Mouse (Mus musculus) MEL (cell line): ENCODE data around the gene Dll1. TPM values are rescaled to one million over a fixed set of nuclear protein-coding genes. Genes with fewer than 3 reads are reported as not detected.

Experiments
- DNase-seq: peaks from one replicate; pipeline ENCODE4 v3.0.0; 2011; ENCODE audit warnings: low read depth, low spot score
- H3K27ac ChIP-seq: 2 replicates; pipeline ENCODE4 v1.5.1; 2012; ENCODE audit warnings: low read depth, mild to moderate bottlenecking, control low read depth, low read length, moderate library complexity; ENCODE audit not compliant: control insufficient read depth
- H3K27me3 ChIP-seq, 2 experiments: fragments of 150-350 bp in 1 of 2; sonication (generic) in 1 of 2; 2 replicates each; pipeline ENCODE4 v1.6.1; 2012; ENCODE audit warnings: low read length in 2 of 2, mild to moderate bottlenecking in 2 of 2, improper control_type of control experiment in 1 of 2, moderate library complexity in 1 of 2; ENCODE audit not compliant: insufficient read depth in 2 of 2, control insufficient read depth in 1 of 2
- H3K36me3 ChIP-seq, 2 experiments: 2 replicates each; pipeline ENCODE4 v1.6.1; 2012 to 2014; ENCODE audit warnings: low read length in 2 of 2, improper control_type of control experiment in 1 of 2, inconsistent platforms in 1 of 2, mild to moderate bottlenecking in 1 of 2; ENCODE audit not compliant: insufficient read depth in 2 of 2, control insufficient read depth in 1 of 2
- H3K4me1 ChIP-seq, 2 experiments: fragments of 150-350 bp in 1 of 2; sonication (generic) in 1 of 2; 2 replicates each; pipeline ENCODE4 v1.6.1; 2012; ENCODE audit warnings: low read length in 2 of 2, improper control_type of control experiment in 1 of 2, mild to moderate bottlenecking in 1 of 2; ENCODE audit not compliant: insufficient read depth in 2 of 2, control insufficient read depth in 1 of 2
- H3K4me3 ChIP-seq, 2 experiments: fragments of 150-350 bp in 1 of 2; sonication (generic) in 1 of 2; 2 replicates each; pipeline ENCODE4 v1.5.1; 2012; ENCODE audit warnings: low read depth in 2 of 2, low read length in 2 of 2, mild to moderate bottlenecking in 2 of 2, moderate library complexity in 2 of 2, control low read depth in 1 of 2, improper control_type of control experiment in 1 of 2; ENCODE audit not compliant: control insufficient read depth in 1 of 2, insufficient read depth in 1 of 2
- H3K79me2 ChIP-seq: 2 replicates; pipeline ENCODE4 v1.6.1; 2012; ENCODE audit warnings: mild to moderate bottlenecking, low read length, moderate library complexity; ENCODE audit not compliant: control insufficient read depth, poor library complexity, insufficient read depth
- H3K9ac ChIP-seq: 2 replicates; pipeline ENCODE4 v1.6.1; 2012; ENCODE audit warnings: low read depth, mild to moderate bottlenecking, control low read depth, low read length, moderate library complexity; ENCODE audit not compliant: control insufficient read depth, poor library complexity, severe bottlenecking
- H3K9me3 ChIP-seq: fragments of 150-350 bp; sonication (generic); replicated peaks from 2 replicates; pipeline ENCODE4 v1.6.1; 2012; ENCODE audit warnings: mild to moderate bottlenecking, low read length, improper control_type of control experiment, moderate library complexity; ENCODE audit not compliant: insufficient read depth
- BHLHE40 ChIP-seq: IDR thresholded peaks from 2 replicates; pipeline ENCODE4 v1.6.1; 2012; ENCODE audit warnings: low read depth, mild to moderate bottlenecking, inconsistent platforms, low read length, improper control_type of control experiment, borderline replicate concordance
- CHD1 ChIP-seq: IDR thresholded peaks from 2 replicates; pipeline ENCODE4 v1.6.1; 2012; ENCODE audit warnings: low read depth, mild to moderate bottlenecking, inconsistent platforms, low read length, improper control_type of control experiment
- CHD2 ChIP-seq: IDR thresholded peaks from 2 replicates; pipeline ENCODE4 v1.6.1; 2011; ENCODE audit warnings: low read length, improper control_type of control experiment
- CTCF ChIP-seq, 3 experiments: IDR thresholded peaks in 2 of 3; conservative IDR thresholded peaks in 1 of 3; 2 replicates each; pipeline ENCODE4 v1.5.1; 2011 to 2012; ENCODE audit warnings: low read length in 3 of 3, low read depth in 2 of 3, mild to moderate bottlenecking in 2 of 3, improper control_type of control experiment in 1 of 3, inconsistent platforms in 1 of 3, mixed read lengths in 1 of 3, moderate library complexity in 1 of 3; ENCODE audit not compliant: control insufficient read depth in 1 of 3, insufficient read depth in 1 of 3, poor library complexity in 1 of 3, severe bottlenecking in 1 of 3
- E2F4 ChIP-seq: IDR thresholded peaks from 2 replicates; pipeline ENCODE4 v1.6.1; 2011; ENCODE audit warnings: low read depth, low read length, improper control_type of control experiment, borderline replicate concordance
- EP300 ChIP-seq, 2 experiments: IDR thresholded peaks; 2 replicates each; pipeline ENCODE4 v1.6.1; 2011; ENCODE audit warnings: improper control_type of control experiment in 2 of 2, low read length in 2 of 2, low read depth in 1 of 2, mild to moderate bottlenecking in 1 of 2
- ETS1 ChIP-seq: IDR thresholded peaks from 2 replicates; pipeline ENCODE4 v1.6.1; 2012; ENCODE audit warnings: low read depth, mild to moderate bottlenecking, inconsistent platforms, low read length, improper control_type of control experiment, moderate library complexity
- GABPA ChIP-seq: IDR thresholded peaks from 2 replicates; pipeline ENCODE4 v1.6.1; 2012; ENCODE audit warnings: low read depth, mild to moderate bottlenecking, inconsistent platforms, low read length, improper control_type of control experiment, moderate library complexity
- GATA1 ChIP-seq: IDR thresholded peaks from 2 replicates; pipeline ENCODE4 v1.6.1; 2011; ENCODE audit warnings: low read depth, low read length, improper control_type of control experiment
- JUND ChIP-seq: IDR thresholded peaks from 2 replicates; pipeline ENCODE4 v1.6.1; 2011; ENCODE audit warnings: low read depth, mild to moderate bottlenecking, improper control_type of control experiment, low read length
- KAT2A ChIP-seq: conservative IDR thresholded peaks from 2 replicates; pipeline ENCODE4 v1.6.1; 2012; ENCODE audit warnings: low read depth, low read length, improper control_type of control experiment, inconsistent platforms
- MAFK ChIP-seq: IDR thresholded peaks from 2 replicates; pipeline ENCODE4 v1.6.1; 2011; ENCODE audit warnings: low read depth, mild to moderate bottlenecking, low read length, improper control_type of control experiment, borderline replicate concordance
- MAX ChIP-seq: IDR thresholded peaks from 2 replicates; pipeline ENCODE4 v1.6.1; 2011; ENCODE audit warnings: low read length, improper control_type of control experiment
- MAZ ChIP-seq: IDR thresholded peaks from 2 replicates; pipeline ENCODE4 v1.6.1; 2012; ENCODE audit warnings: low read depth, mild to moderate bottlenecking, inconsistent platforms, low read length, improper control_type of control experiment
- MEF2A ChIP-seq: IDR thresholded peaks from 2 replicates; pipeline ENCODE4 v1.6.1; 2014; ENCODE audit warnings: low read depth, mild to moderate bottlenecking, inconsistent platforms, low read length, improper control_type of control experiment; ENCODE audit not compliant: poor library complexity, insufficient replicate concordance, severe bottlenecking; ENCODE audit errors: extremely low read depth
- MXI1 ChIP-seq: IDR thresholded peaks from 2 replicates; pipeline ENCODE4 v1.6.1; 2011; ENCODE audit warnings: mild to moderate bottlenecking, low read depth, low read length, improper control_type of control experiment
- MYB ChIP-seq: IDR thresholded peaks from 2 replicates; pipeline ENCODE4 v1.6.1; 2011; ENCODE audit warnings: mild to moderate bottlenecking, low read depth, low read length, improper control_type of control experiment
- MYC ChIP-seq: IDR thresholded peaks from 2 replicates; pipeline ENCODE4 v1.6.1; 2011; ENCODE audit warnings: low read depth, mild to moderate bottlenecking, low read length, improper control_type of control experiment, moderate library complexity
- NELFE ChIP-seq: IDR thresholded peaks from 2 replicates; pipeline ENCODE4 v1.6.1; 2011; ENCODE audit warnings: low read depth, low read length, improper control_type of control experiment
- NRF1 ChIP-seq: IDR thresholded peaks from 2 replicates; pipeline ENCODE4 v1.6.1; 2014; ENCODE audit warnings: low read depth, mild to moderate bottlenecking, inconsistent platforms, low read length, improper control_type of control experiment, moderate library complexity; ENCODE audit not compliant: poor library complexity, insufficient read depth, severe bottlenecking
- POLR2A ChIP-seq, 2 experiments: IDR thresholded peaks; 2 replicates each; pipeline ENCODE4 v1.6.1; 2011 to 2012; ENCODE audit warnings: low read length in 2 of 2, mild to moderate bottlenecking in 2 of 2, control low read depth in 1 of 2, improper control_type of control experiment in 1 of 2, low read depth in 1 of 2, moderate library complexity in 1 of 2; ENCODE audit not compliant: control insufficient read depth in 1 of 2, insufficient read depth in 1 of 2, poor library complexity in 1 of 2
- POLR2AphosphoS2 ChIP-seq: IDR thresholded peaks from 2 replicates; pipeline ENCODE4 v1.6.1; 2011; ENCODE audit warnings: low read length, improper control_type of control experiment
- POLR2AphosphoS5 ChIP-seq: IDR thresholded peaks from 2 replicates; pipeline ENCODE4 v1.6.1; 2012; ENCODE audit warnings: low read depth, borderline replicate concordance, mild to moderate bottlenecking, inconsistent platforms, low read length, moderate library complexity, mixed read lengths
- RAD21 ChIP-seq: IDR thresholded peaks from 2 replicates; pipeline ENCODE4 v1.6.1; 2011; ENCODE audit warnings: mild to moderate bottlenecking, low read depth, low read length, improper control_type of control experiment
- RCOR1 ChIP-seq: IDR thresholded peaks from 2 replicates; pipeline ENCODE4 v1.6.1; 2012; ENCODE audit warnings: low read depth, mild to moderate bottlenecking, inconsistent platforms, low read length, improper control_type of control experiment
- SIN3A ChIP-seq: IDR thresholded peaks from 2 replicates; pipeline ENCODE4 v1.6.1; 2012; ENCODE audit warnings: low read length, improper control_type of control experiment, inconsistent platforms
- SMC3 ChIP-seq: IDR thresholded peaks from 2 replicates; pipeline ENCODE4 v1.6.1; 2011; ENCODE audit warnings: low read depth, low read length, improper control_type of control experiment
- TAL1 ChIP-seq: IDR thresholded peaks from 2 replicates; pipeline ENCODE4 v1.6.1; 2012; ENCODE audit warnings: mild to moderate bottlenecking, inconsistent platforms, low read length, moderate library complexity, mixed read lengths
- TBP ChIP-seq: IDR thresholded peaks from 2 replicates; pipeline ENCODE4 v1.8.0; 2011; ENCODE audit warnings: low read depth, low read length, improper control_type of control experiment
- TCF12 ChIP-seq: IDR thresholded peaks from 2 replicates; pipeline ENCODE4 v1.6.1; 2014; ENCODE audit warnings: low read depth, mild to moderate bottlenecking, inconsistent platforms, low read length, improper control_type of control experiment, moderate library complexity
- UBTF ChIP-seq: IDR thresholded peaks from 2 replicates; pipeline ENCODE4 v1.6.1; 2012; ENCODE audit warnings: low read depth, mild to moderate bottlenecking, inconsistent platforms, low read length, improper control_type of control experiment, moderate library complexity, borderline replicate concordance; ENCODE audit not compliant: insufficient read depth
- USF1 ChIP-seq: IDR thresholded peaks from 2 replicates; pipeline ENCODE4 v1.6.1; 2014; ENCODE audit warnings: low read depth, mild to moderate bottlenecking, inconsistent platforms, low read length, improper control_type of control experiment, moderate library complexity
- USF2 ChIP-seq, 2 experiments: IDR thresholded peaks; 2 replicates each; pipeline ENCODE4 v1.6.1; 2011 to 2012; ENCODE audit warnings: improper control_type of control experiment in 2 of 2, low read length in 2 of 2, borderline replicate concordance in 1 of 2, inconsistent platforms in 1 of 2, low read depth in 1 of 2, mild to moderate bottlenecking in 1 of 2; ENCODE audit not compliant: insufficient read depth in 1 of 2
- ZC3H11A ChIP-seq: IDR thresholded peaks from 2 replicates; pipeline ENCODE4 v1.6.1; 2012; ENCODE audit warnings: low read depth, mild to moderate bottlenecking, inconsistent platforms, low read length, improper control_type of control experiment
- ZKSCAN1 ChIP-seq: IDR thresholded peaks from 2 replicates; pipeline ENCODE4 v1.6.1; 2012; ENCODE audit warnings: low read depth, mild to moderate bottlenecking, inconsistent platforms, low read length, improper control_type of control experiment, moderate library complexity
- ZNF384 ChIP-seq: IDR thresholded peaks from 2 replicates; pipeline ENCODE4 v1.6.1; 2012; ENCODE audit warnings: low read depth, mild to moderate bottlenecking, inconsistent platforms, low read length, improper control_type of control experiment
- polyA plus RNA-seq, 2 experiments: library from polyadenylated mRNA; stranded (reverse) in 1 of 2; unstranded in 1 of 2; fragments of >175 nt in 1 of 2; fragments of >200 nt in 1 of 2; gene quantifications; 2 replicates each; pipeline versions ENCODE4 v1.2.1 to v1.2.4; 2012; ENCODE audit warnings: low replicate concordance in 2 of 2, low read depth in 1 of 2; ENCODE audit not compliant: insufficient read length in 2 of 2, insufficient read depth in 1 of 2, missing spikeins in 1 of 2
- total RNA-seq: library from RNA; depleted of rRNA; stranded (reverse); fragments of 300-350 nt; gene quantifications from 2 replicates; pipeline ENCODE4 v1.2.3, GENCODE M21; 2012

Dll1 gene
- total and polyA plus RNA-seq, 3 experiments, result not detected

GRCm38 (mm10) chr17:15395997-15396675 is 19.5 kb upstream of the Dll1 start, which contains the start of gene Fam120b:
Gene Fam120b, plus strand, starts transcription at chr17:15396202.
- Histone ChIP-seq H3K27ac (peak within 1 kb of the TSS; percentile 41), H3K36me3 (peaks cover 0 to 7% of the 10 kb centered on the region in 2 experiments; a peak in 2 of 4 replicates), H3K79me2 (peaks cover 11% of the 10 kb centered on the region), H3K27me3 (peaks cover 2% of the 10 kb centered on the region in 2 experiments; a peak in 1 of 4 replicates), H3K9ac (peak within 1 kb of the TSS; percentile 71), H3K4me3 (peak within 1 kb of the TSS; percentile 80 to 91), H3K4me1 (peaks cover 2 to 9% of the 10 kb centered on the region in 2 experiments), H3K9me3 (no peaks in the 10 kb centered on the region)
- peak; percentile 98 for DNase-seq
- TF ChIP-seq USF2 (IDR thresholded peaks at IDR 0.05; ENCODE audit: borderline replicate concordance in 1 of 2, insufficient read depth in 1 of 2, low read depth in 1 of 2, low read length in 2 of 2) (no peak), SIN3A (peak; percentile 99), POLR2A (IDR thresholded peaks at IDR 0.05; ENCODE audit: control insufficient read depth in 1 of 2, insufficient read depth in 1 of 2, low read depth in 1 of 2, low read length in 2 of 2, poor library complexity in 1 of 2) (peak; percentile 62 to 82; a peak in 3 of 4 replicates), ZC3H11A (no peak), NELFE (peak; percentile 78), MAFK (no peak), ZKSCAN1 (no peak), KAT2A (peak; percentile 56), RCOR1 (peak; percentile 45), JUND (no peak), MAZ (peak; percentile 48; the same call in 1 of the 2 replicates), CHD2 (no peak), ZNF384 (no peak), MXI1 (peak; percentile 92), POLR2AphosphoS2 (peak; percentile 60; the same call in 1 of the 2 replicates), MEF2A (no peak), USF1 (no peak), POLR2AphosphoS5 (no peak), E2F4 (no peak), GABPA (no peak), BHLHE40 (no peak), RAD21 (no peak), MYC (no peak; the same call in 1 of the 2 replicates), GATA1 (no peak), EP300 (IDR thresholded peaks at IDR 0.05; ENCODE audit: low read depth in 1 of 2, low read length in 2 of 2) (no peak), TCF12 (0 out of 2 replicates have a peak, but pooled peaks have one; percentile 38), TAL1 (no peak), CHD1 (no peak), MAX (peak; percentile 76), TBP (peak; percentile 72), NRF1 (peak; percentile 85), SMC3 (no peak), CTCF (IDR thresholded peaks at IDR 0.05 in 2 of 3, conservative IDR thresholded peaks at IDR 0.05 in 1 of 3; ENCODE audit: control insufficient read depth in 1 of 3, insufficient read depth in 1 of 3, low read depth in 2 of 3, low read length in 3 of 3, poor library complexity in 1 of 3, severe bottlenecking in 1 of 3) (no peak), MYB (no peak), ETS1 (0 out of 2 replicates have a peak, but pooled peaks have one; percentile 37), UBTF (no peak)
